Mouse (Mus musculus) myocyte (in vitro differentiated cells): ENCODE measurements around the gene Rag2.

Source experiments
- CEBPB ChIP-seq: IDR thresholded peaks from 2 replicates; pipeline ENCODE4 v1.6.1; 2011; ENCODE audit warnings: mild to moderate bottlenecking, moderate library complexity; ENCODE audit not compliant: poor library complexity, insufficient read depth, severe bottlenecking
- E2F4 ChIP-seq: IDR thresholded peaks from one replicate; pipeline ENCODE4 v1.6.1; 2011; ENCODE audit warnings: mild to moderate bottlenecking, control low read depth, moderate library complexity; ENCODE audit not compliant: insufficient read depth
- MAX ChIP-seq: IDR thresholded peaks from one replicate; pipeline ENCODE4 v1.6.1; 2011; ENCODE audit warnings: low read depth, mild to moderate bottlenecking, control low read depth
- MYOG ChIP-seq, 3 experiments: IDR thresholded peaks; one replicate each; pipeline ENCODE4 v1.6.1; 2011; ENCODE audit warnings: control low read depth in 2 of 3, low read depth in 2 of 3, mild to moderate bottlenecking in 2 of 3; ENCODE audit not compliant: insufficient read length in 2 of 3, control insufficient read depth in 1 of 3, insufficient read depth in 1 of 3
- POLR2A ChIP-seq: IDR thresholded peaks from one replicate; pipeline ENCODE4 v1.6.1; 2011; ENCODE audit warnings: low read depth, mild to moderate bottlenecking, control low read depth, moderate library complexity; ENCODE audit not compliant: insufficient read length
- POLR2AphosphoS2 ChIP-seq: IDR thresholded peaks from one replicate; pipeline ENCODE4 v1.6.1; 2011; ENCODE audit warnings: low read depth, control low read depth; ENCODE audit not compliant: insufficient read length
- SRF ChIP-seq: IDR thresholded peaks from one replicate; pipeline ENCODE4 v1.6.1; 2011; ENCODE audit warnings: low read depth; ENCODE audit not compliant: control insufficient read depth, insufficient read length
- TCF12 ChIP-seq: IDR thresholded peaks from one replicate; pipeline ENCODE4 v1.6.1; 2011; ENCODE audit warnings: mild to moderate bottlenecking, control low read depth; ENCODE audit not compliant: poor library complexity, insufficient read depth, severe bottlenecking
- TCF3 ChIP-seq: IDR thresholded peaks from one replicate; pipeline ENCODE4 v1.6.1; 2011; ENCODE audit warnings: low read depth, control low read depth; ENCODE audit not compliant: insufficient read length
- USF1 ChIP-seq: IDR thresholded peaks from one replicate; pipeline ENCODE4 v1.6.1; 2011; ENCODE audit warnings: low read depth, mild to moderate bottlenecking, control low read depth, moderate library complexity

GRCm38 (mm10) chr2:101610861-101611260 lies 13.7 kb upstream of the Rag2 start:
- TF ChIP-seq POLR2A (no peak), TCF12 (no peak), MAX (no peak), SRF (no peak), TCF3 (no peak), POLR2AphosphoS2 (no peak), USF1 (no peak), MYOG (IDR thresholded peaks at IDR 0.05; ENCODE audit: control insufficient read depth in 1 of 3, insufficient read depth in 1 of 3, insufficient read length in 2 of 3, low read depth in 2 of 3) (no peak), CEBPB (no peak), E2F4 (no peak)
